Mouse (Mus musculus) lung, postnatal 0 days (tissue): ENCODE data around the gene Znrf1.

Source experiments
- CTCF ChIP-seq: IDR thresholded peaks from 2 replicates; pipeline ENCODE4 v1.5.1; 2016; ENCODE audit warnings: antibody characterized with exemption, mild to moderate bottlenecking
- EP300 ChIP-seq: IDR thresholded peaks from 2 replicates; pipeline ENCODE4 v1.6.1; 2016; ENCODE audit warnings: antibody characterized with exemption, mild to moderate bottlenecking, control low read depth

- TF ChIP-seq CTCF (no peak), EP300 (no peak)
Measured at GRCm38 (mm10) chr8:111631589-111631988, 95.7 kb downstream of the Znrf1 start.
